Mouse (Mus musculus) kidney, embryonic 14.5 days (tissue): ENCODE data around the gene Astn2. TPM values are rescaled to one million over a fixed set of nuclear protein-coding genes. Genes with fewer than 3 reads are reported as not detected.

Experiments used
- ATAC-seq: fragments of 200-750 bp; cut with Nextera tagmentation; 2 replicates; pipeline ENCODE4 v1.8.0; 2017; ENCODE audit warnings: moderate number of reproducible peaks, mild to moderate bottlenecking, moderate TSS enrichment, moderate library complexity; ENCODE audit not compliant: low FRiP score, low TSS enrichment
- H3K27ac ChIP-seq: fragments of 300-500 bp; sonication (generic); 2 replicates; pipeline ENCODE4 v1.5.1; 2014; ENCODE audit warnings: low read depth, mild to moderate bottlenecking, low read length, moderate library complexity, mixed read lengths
- H3K27me3 ChIP-seq: fragments of 300-500 bp; sonication (generic); 2 replicates; pipeline ENCODE4 v1.6.1; 2014; ENCODE audit warnings: mild to moderate bottlenecking, low read length; ENCODE audit not compliant: control insufficient read depth, insufficient read depth
- H3K36me3 ChIP-seq: fragments of 300-500 bp; sonication (generic); 2 replicates; pipeline ENCODE4 v1.6.1; 2014; ENCODE audit warnings: low read length, mixed read lengths; ENCODE audit not compliant: control insufficient read depth, insufficient read depth
- H3K4me1 ChIP-seq: fragments of 300-500 bp; sonication (generic); 2 replicates; pipeline ENCODE4 v1.6.1; 2014; ENCODE audit warnings: low read length, mixed read lengths; ENCODE audit not compliant: control insufficient read depth, insufficient read depth
- H3K4me2 ChIP-seq: fragments of 300-500 bp; sonication (generic); replicated peaks from 2 replicates; pipeline ENCODE4 v1.6.1; 2014; ENCODE audit warnings: low read depth, mild to moderate bottlenecking, low read length
- H3K4me3 ChIP-seq: fragments of 300-500 bp; sonication (generic); 2 replicates; pipeline ENCODE4 v1.5.1; 2014; ENCODE audit warnings: mild to moderate bottlenecking, low read length
- H3K9ac ChIP-seq: fragments of 300-500 bp; sonication (generic); 2 replicates; pipeline ENCODE4 v1.6.1; 2014; ENCODE audit warnings: low read depth, mild to moderate bottlenecking, low read length, moderate library complexity
- H3K9me3 ChIP-seq: fragments of 300-500 bp; sonication (generic); 2 replicates; pipeline ENCODE4 v1.6.1; 2016; ENCODE audit warnings: low read length; ENCODE audit not compliant: control insufficient read depth
- WGBS: fragments of 180-500 bp; shearing (Covaris S2); extraction: QIAGEN DNeasy Blood & Tissue Kit; methylation state at CpG from one replicate; pipeline ENCODE4 v1.1.7; 2014; 5-methylcytosine and 5-hydroxymethylcytosine counted together
- polyA plus RNA-seq: library from polyadenylated mRNA; unstranded; fragments of >200 nt; fragmentation: Nextera tagmentation; extraction: Ambion mirVana; gene quantifications from 2 replicates; pipeline ENCODE4 v1.2.1, GENCODE M21; 2014

The Astn2 gene
- polyA plus RNA-seq, 1 experiment from 2014 or later = 0.60 TPM

DNA sequence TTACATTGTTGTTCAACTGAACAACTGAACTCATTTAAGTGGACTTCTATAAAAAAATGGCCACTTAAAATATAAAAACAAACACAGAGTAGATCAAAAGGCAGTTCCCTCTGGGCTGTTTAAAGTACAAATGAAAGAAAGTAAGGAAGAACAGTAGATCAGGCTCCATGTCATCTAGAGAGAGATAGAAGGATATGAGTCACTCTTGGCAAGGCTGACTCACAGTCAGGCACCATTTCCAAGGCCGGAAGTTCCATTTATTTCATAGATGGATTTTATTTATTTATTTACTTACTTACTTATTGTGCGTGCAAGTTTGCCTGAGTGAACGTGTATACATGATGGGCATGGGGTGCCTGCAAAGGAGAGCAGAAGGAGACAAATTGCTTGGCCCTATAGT, 67.0 kb downstream of the Astn2 start:
- no peak for ATAC-seq
- no peak overlapping the region for H3K27ac ChIP-seq
- 69% methylated on average over 3 of the region's 3 CpGs for WGBS
- 0 out of 2 replicates have a peak, but pooled peaks cover 3% of the 10 kb centered on the region for H3K4me1 ChIP-seq
- no peak overlapping the region for H3K4me3 ChIP-seq
- no peaks in the 10 kb centered on the region for H3K9me3 ChIP-seq
- no peak overlapping the region for H3K9ac ChIP-seq
- H3K36me3 ChIP-seq = no peaks in the 10 kb centered on the region
- no peak overlapping the region for H3K4me2 ChIP-seq
- H3K27me3 ChIP-seq = no peaks in the 10 kb centered on the region

DNA sequence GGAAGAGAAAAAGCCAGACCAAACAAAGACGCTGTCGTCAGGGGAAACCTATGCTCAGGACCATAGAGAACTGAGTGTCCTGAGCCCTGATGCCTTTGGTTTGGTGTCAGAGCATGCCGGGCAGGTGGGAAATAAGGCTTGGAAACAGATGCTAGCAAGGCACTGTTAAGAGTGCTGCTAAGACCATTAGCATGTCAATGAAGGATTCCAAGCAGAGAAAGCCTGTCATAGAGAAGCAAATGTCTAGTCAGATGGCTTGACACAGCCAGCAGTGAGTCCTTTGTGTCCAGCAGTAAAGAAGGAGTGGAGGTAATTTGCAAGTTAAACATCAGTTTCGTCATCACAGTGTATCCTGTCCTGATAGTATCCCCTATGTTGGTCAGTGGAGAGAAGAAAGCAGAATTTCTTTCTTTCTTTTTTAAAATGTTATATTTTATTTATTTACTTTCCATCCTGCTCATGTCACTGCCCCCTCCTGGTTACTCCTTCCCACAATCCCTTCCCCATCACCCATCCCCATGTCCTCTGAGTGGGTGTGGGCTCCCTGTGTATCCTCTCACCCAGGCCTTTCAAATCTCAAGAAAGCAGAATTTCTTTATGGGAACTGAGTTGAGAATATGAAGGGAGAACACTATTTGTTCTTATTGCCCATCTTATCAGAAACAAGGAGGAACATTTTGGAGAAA, 73.7 kb downstream of the Astn2 start:
- Histone ChIP-seq H3K27ac (no peak overlapping the region), H3K9ac (no peak overlapping the region), H3K9me3 (no peaks in the 10 kb centered on the region), H3K4me1 (no peaks in the 10 kb centered on the region), H3K4me3 (no peak overlapping the region), H3K36me3 (no peaks in the 10 kb centered on the region), H3K4me2 (no peak overlapping the region), H3K27me3 (no peaks in the 10 kb centered on the region)
- WGBS = 15% methylated on average over 4 of the region's 4 CpGs
- no peak for ATAC-seq

DNA sequence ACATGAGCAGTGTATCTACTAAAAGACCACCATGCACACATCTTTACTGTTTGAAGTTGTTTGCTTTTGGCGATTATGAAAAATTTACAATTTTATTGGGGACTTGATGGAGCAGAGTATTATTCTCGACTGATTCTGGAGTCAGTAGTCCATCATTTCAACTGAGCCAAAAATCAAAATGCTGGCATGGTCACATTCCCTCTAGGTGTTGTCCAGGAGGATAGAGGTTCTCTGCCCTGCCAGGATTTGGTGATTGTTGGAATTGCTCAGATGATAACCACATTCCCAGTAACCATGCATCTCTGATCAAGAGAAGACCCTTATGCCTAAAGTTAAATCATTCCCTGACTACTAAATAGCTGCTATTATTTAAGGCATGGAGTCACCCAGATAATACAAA, 83.4 kb downstream of the Astn2 start:
- Histone ChIP-seq H3K4me2 (no peak overlapping the region), H3K4me3 (no peak overlapping the region), H3K36me3 (no peaks in the 10 kb centered on the region), H3K27ac (no peak overlapping the region), H3K9ac (no peak overlapping the region), H3K27me3 (no peaks in the 10 kb centered on the region), H3K9me3 (no peaks in the 10 kb centered on the region), H3K4me1 (no peaks in the 10 kb centered on the region)
- ATAC-seq = no peak
- WGBS = 83% methylated on average over 2 of the region's 2 CpGs

DNA sequence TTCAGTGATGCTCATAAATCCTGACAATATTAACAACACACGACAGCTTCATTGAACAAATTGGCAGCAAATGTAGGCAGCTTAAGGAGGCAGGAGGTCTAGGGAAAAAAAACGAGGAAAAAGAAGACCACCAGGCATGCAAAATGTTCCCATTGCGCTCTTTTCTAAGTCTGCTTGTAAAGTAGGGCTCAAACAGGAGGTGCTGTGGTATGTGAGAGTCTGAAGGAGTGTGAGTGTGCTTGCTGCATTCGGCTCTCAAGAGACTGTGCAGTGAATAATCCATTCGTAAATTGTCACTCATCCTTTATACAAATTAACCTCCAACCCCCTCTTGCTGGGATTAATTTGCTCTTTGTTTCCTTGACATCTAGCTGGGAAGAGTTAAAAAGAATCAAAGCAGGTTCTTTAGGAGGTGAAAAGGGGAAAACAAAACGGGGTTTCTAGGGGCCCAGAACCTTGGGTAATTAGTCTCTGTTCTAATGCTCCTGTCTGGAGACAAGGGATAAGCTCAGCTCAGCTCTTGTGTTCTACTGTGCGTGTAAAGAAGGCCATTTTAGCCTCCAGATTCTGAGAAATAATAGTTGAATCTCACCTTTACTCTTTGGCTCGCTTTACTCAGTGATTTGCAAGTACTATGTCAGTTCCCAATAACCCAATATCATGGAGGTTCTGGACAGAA, 89.5 kb downstream of the Astn2 start:
- H3K4me1 ChIP-seq = no peaks in the 10 kb centered on the region
- WGBS = 35% methylated on average over 8 of the region's 8 CpGs
- H3K4me2 ChIP-seq = no peak overlapping the region
- H3K9me3 ChIP-seq = no peaks in the 10 kb centered on the region
- ATAC-seq = no peak
- no peak overlapping the region for H3K4me3 ChIP-seq
- H3K27me3 ChIP-seq = no peaks in the 10 kb centered on the region
- H3K9ac ChIP-seq = no peak overlapping the region
- no peak overlapping the region for H3K27ac ChIP-seq
- H3K36me3 ChIP-seq = no peaks in the 10 kb centered on the region

DNA sequence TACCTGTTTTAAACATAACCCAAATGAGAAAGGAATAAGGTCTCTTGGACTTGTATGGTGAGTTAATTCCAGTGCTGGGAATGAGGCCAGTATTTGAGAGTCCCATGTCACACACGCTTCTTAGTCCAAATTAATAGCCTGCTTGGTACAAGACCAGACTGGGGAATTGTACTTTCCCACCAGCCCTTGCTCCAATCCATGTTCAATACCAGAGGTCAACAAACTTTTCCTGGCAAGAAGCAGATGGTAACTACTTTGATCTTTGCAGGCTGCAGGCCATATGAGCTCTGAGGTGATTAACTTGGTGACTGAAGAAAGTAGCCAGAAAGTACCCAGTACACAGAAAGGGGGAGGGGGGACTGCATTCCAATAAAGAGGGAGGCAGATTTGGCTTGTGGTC, 91.7 kb downstream of the Astn2 start:
- Histone ChIP-seq H3K9ac (no peak overlapping the region), H3K4me3 (no peak overlapping the region), H3K27me3 (no peaks in the 10 kb centered on the region), H3K4me2 (no peak overlapping the region), H3K4me1 (no peaks in the 10 kb centered on the region), H3K27ac (no peak overlapping the region), H3K9me3 (no peaks in the 10 kb centered on the region), H3K36me3 (no peaks in the 10 kb centered on the region)
- no peak for ATAC-seq
- 86% methylated on average over 1 of the region's 1 CpGs for WGBS

DNA sequence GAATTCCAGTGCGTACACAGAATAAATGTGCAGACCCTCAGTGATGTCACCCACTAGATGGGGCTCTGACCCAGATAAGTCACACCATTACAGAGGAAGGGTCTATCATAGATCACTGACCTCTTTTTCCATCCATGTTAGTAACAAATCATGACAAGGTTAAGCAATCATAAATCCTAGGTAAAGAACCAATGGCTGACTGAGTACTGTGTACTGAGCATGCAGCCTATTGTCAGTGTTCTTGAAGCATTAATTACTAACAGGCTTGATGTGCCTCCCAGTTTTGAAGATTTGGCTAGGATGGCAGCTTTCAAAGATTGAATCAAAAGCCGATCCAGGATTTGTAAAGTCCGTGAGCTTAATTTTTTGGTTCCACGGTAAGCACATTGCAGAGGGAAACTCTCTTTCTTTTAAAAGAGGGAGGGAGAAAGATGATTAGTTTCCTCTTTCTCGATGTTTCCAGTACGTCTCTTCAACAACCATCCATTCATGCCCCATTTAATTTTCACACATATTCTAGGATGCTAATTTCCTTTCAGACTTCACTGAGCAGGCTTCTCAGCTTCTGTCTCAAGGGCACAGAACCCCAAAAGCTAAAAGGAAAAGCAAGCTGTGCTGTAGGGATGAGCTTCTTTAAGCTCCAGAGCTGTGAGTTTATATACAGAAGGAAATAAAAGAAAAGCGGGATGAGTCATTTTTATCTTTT, 93.9 kb downstream of the Astn2 start:
- no peak for ATAC-seq
- no peaks in the 10 kb centered on the region for H3K27me3 ChIP-seq
- no peaks in the 10 kb centered on the region for H3K36me3 ChIP-seq
- H3K9ac ChIP-seq = no peak overlapping the region
- H3K27ac ChIP-seq = no peak overlapping the region
- 81% methylated on average over 7 of the region's 7 CpGs for WGBS
- no peaks in the 10 kb centered on the region for H3K4me1 ChIP-seq
- H3K4me2 ChIP-seq = no peak overlapping the region
- no peaks in the 10 kb centered on the region for H3K9me3 ChIP-seq
- no peak overlapping the region for H3K4me3 ChIP-seq

DNA sequence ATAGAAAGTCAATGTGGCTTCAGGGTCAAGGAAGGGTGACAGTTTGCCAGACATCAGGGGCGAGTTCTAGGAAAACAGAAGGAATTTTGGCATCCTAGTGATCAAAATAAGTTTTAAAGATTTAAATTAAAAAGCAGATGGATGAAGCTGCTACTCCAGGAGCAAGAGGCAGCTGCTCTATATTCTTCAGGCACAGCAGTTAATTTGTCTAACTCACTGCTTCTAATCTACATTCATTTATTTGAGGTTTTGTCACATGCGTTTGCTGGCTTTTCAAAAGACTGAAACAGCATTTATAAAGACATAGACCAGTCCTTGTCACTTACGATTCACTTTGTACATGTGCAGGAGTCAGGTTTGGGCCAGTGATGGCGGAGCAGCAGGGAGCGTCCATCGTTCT, 98.0 kb downstream of the Astn2 start:
- H3K4me2 ChIP-seq = no peak overlapping the region
- H3K9me3 ChIP-seq = no peaks in the 10 kb centered on the region
- no peak overlapping the region for H3K4me3 ChIP-seq
- H3K4me1 ChIP-seq = no peaks in the 10 kb centered on the region
- H3K36me3 ChIP-seq = no peaks in the 10 kb centered on the region
- no peaks in the 10 kb centered on the region for H3K27me3 ChIP-seq
- H3K27ac ChIP-seq = no peak overlapping the region
- H3K9ac ChIP-seq = no peak overlapping the region
- 85% methylated on average over 6 of the region's 6 CpGs for WGBS
- ATAC-seq = no peak

DNA sequence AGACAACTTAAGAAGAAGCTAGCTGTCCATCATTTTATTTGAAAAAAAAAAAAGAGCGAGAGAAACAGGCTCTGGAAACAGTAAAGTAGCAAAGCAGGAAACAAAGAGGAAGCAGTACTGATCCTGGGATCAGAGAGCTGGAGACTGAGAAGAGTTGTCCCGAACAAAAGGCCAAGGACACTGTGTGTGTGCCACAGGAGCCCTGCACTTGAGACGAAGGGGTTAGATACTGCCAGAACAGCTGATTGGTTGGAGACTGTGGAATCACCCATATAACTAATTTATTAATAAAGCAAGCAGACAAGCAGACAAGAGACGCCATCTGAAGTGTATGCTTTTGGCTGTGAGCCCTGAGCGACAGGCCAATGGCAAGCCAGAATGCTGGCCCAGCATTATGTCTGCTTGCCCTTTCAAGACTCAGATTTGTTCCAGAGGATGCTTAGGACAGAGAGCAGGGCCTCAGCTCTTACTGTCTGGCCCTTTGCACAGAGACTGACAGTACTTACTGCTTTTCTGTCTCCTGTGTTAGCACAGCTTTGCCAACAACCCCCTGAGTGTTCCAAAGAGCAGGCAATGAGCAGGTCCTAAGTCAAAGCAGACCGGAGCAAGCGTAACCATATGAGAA, 101.6 kb downstream of the Astn2 start:
- Histone ChIP-seq H3K4me3 (no peak overlapping the region), H3K27ac (no peak overlapping the region), H3K4me2 (no peak overlapping the region), H3K36me3 (no peaks in the 10 kb centered on the region), H3K9ac (no peak overlapping the region), H3K9me3 (no peaks in the 10 kb centered on the region), H3K4me1 (no peaks in the 10 kb centered on the region), H3K27me3 (no peaks in the 10 kb centered on the region)
- 72% methylated on average over 7 of the region's 7 CpGs for WGBS
- ATAC-seq = no peak

DNA sequence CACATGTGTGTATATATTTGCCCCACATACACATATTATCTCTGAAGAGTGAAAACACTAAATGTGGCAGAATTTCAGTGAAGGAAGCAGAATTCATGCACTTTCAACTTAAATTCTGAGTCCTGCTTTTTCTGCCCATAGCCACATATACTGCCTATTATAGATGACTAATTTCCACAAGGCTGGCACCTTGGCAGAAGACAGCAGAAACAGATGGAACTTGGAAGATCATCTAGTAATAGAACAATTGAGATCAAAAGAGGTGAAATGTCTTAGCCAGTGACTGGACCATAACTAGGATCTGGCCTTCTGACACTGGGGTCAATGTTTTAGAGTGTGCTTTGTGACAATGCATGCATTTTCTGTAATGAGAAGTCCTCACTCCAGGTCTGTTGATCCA, 119.4 kb downstream of the Astn2 start:
- no peaks in the 10 kb centered on the region for H3K27me3 ChIP-seq
- no peak overlapping the region for H3K9ac ChIP-seq
- H3K36me3 ChIP-seq = no peaks in the 10 kb centered on the region
- ATAC-seq = no peak
- no peak overlapping the region for H3K4me3 ChIP-seq
- H3K27ac ChIP-seq = no peak overlapping the region
- no peak overlapping the region for H3K4me2 ChIP-seq
- no peaks in the 10 kb centered on the region for H3K4me1 ChIP-seq
- no peaks in the 10 kb centered on the region for H3K9me3 ChIP-seq
